Mouse (Mus musculus): ENCODE measurements around the gene Cdc16.

DNA sequence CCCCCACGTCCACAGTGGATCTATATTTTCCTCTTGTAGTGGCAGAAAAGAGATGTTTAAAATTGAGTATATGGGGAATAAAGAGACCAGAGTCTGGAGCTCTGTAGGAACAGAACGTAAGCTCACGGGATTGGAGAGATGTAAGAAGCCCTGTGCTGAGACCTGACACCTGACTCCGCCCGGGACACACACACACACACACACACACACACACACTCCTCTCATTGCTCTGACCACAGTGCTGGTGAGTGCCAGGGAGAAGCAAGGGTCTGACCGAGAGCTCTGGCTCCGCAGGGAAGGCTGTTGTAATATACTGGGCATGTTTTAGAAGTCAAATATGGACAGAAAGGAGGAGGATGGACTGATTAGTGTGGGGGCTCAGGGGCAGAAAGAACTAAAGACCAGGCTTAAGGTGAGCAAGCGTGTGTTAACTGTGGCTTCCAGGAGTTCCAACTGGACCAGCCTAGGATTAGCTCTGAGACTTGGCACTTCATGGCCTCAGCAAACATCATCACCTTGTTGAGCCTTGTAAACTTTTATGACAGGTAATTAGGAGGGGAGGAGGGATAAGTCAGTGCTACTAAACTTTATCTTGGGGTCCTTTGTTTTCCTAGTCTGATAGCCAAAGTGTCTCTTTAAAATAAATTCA lies 35.7 kb downstream of the Cdc16 start:
- no peak for TF ChIP-seq CTCF (IDR thresholded peaks at IDR 0.05; ENCODE audit: low read depth)
- no peak for TF ChIP-seq EP300 (IDR thresholded peaks at IDR 0.05; ENCODE audit: low read depth)

Measured in heart, postnatal 0 days (tissue).